Mouse (Mus musculus) ES-Bruce4 (cell line): ENCODE measurements around the gene Gm28827.
"Not testable (repeated sequence)": the region's sequence is repeated elsewhere in the genome, so short reads cannot be mapped to it uniquely, and the experiment has no call there.

Experiments
- CTCF ChIP-seq: IDR thresholded peaks from one replicate; pipeline ENCODE4 v1.8.1; 2011; ENCODE audit warnings: low read depth, low read length
- POLR2A ChIP-seq: IDR thresholded peaks from one replicate; pipeline ENCODE4 v1.8.1; 2011; ENCODE audit warnings: low read length; ENCODE audit not compliant: insufficient read depth

DNA sequence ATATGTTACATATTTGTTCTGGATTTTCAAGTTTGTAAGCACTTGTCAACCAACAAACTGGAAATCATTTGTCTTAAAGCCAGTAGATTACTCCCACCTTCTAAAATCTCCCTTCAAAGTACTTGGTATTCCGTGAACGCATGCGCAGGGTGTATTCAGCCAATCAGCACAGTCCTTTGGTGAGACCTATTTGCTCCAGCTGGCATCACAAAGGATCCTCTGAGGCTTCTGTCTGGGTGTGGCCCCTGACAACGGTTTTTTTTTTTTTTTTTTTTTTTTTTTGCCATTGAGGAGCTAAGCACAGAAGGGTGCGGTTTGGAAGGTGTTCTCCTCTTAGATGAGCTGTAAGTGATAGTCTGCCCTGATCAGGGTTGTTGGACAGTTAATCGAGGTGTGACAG lies at the start of gene Gm28827:
- TF ChIP-seq CTCF, POLR2A: not testable (repeated sequence)
